Mouse (Mus musculus) myocyte (in vitro differentiated cells): Measurements from ENCODE around the gene Rpgrip1l. TPM values are rescaled to one million over a fixed set of nuclear protein-coding genes. Genes with fewer than 3 reads are reported as not detected.

Experiments used
- H3K27me3 ChIP-seq: one replicate; pipeline ENCODE4 v1.6.1; 2011; ENCODE audit not compliant: control insufficient read depth, insufficient read depth, insufficient read length
- H3K36me3 ChIP-seq: one replicate; pipeline ENCODE4 v1.6.1; 2011; ENCODE audit not compliant: control insufficient read depth, insufficient read depth
- H3K4me2 ChIP-seq: one replicate; pipeline ENCODE4 v1.6.1; 2011; ENCODE audit warnings: low read depth, control low read depth
- H3K4me3 ChIP-seq: one replicate; pipeline ENCODE4 v1.5.1; 2011; ENCODE audit warnings: mild to moderate bottlenecking, control low read depth, moderate library complexity
- H3K79me2 ChIP-seq: one replicate; pipeline ENCODE4 v1.6.1; 2011; ENCODE audit not compliant: control insufficient read depth, insufficient read depth
- H3ac ChIP-seq: one replicate; pipeline ENCODE4 v1.6.1; 2011; ENCODE audit not compliant: control insufficient read depth, insufficient read length
- CEBPB ChIP-seq: IDR thresholded peaks from 2 replicates; pipeline ENCODE4 v1.6.1; 2011; ENCODE audit warnings: mild to moderate bottlenecking, moderate library complexity; ENCODE audit not compliant: poor library complexity, insufficient read depth, severe bottlenecking
- E2F4 ChIP-seq: IDR thresholded peaks from one replicate; pipeline ENCODE4 v1.6.1; 2011; ENCODE audit warnings: mild to moderate bottlenecking, control low read depth, moderate library complexity; ENCODE audit not compliant: insufficient read depth
- MAX ChIP-seq: IDR thresholded peaks from one replicate; pipeline ENCODE4 v1.6.1; 2011; ENCODE audit warnings: low read depth, mild to moderate bottlenecking, control low read depth
- MYOD1 ChIP-seq, 3 experiments: IDR thresholded peaks; one replicate each; pipeline ENCODE4 v1.6.1; 2011; ENCODE audit warnings: control low read depth in 2 of 3, low read depth in 2 of 3, mild to moderate bottlenecking in 2 of 3, moderate library complexity in 1 of 3; ENCODE audit not compliant: insufficient read length in 2 of 3, control insufficient read depth in 1 of 3
- MYOG ChIP-seq, 3 experiments: IDR thresholded peaks; one replicate each; pipeline ENCODE4 v1.6.1; 2011; ENCODE audit warnings: control low read depth in 2 of 3, low read depth in 2 of 3, mild to moderate bottlenecking in 2 of 3; ENCODE audit not compliant: insufficient read length in 2 of 3, control insufficient read depth in 1 of 3, insufficient read depth in 1 of 3
- POLR2A ChIP-seq: IDR thresholded peaks from one replicate; pipeline ENCODE4 v1.6.1; 2011; ENCODE audit warnings: low read depth, mild to moderate bottlenecking, control low read depth, moderate library complexity; ENCODE audit not compliant: insufficient read length
- POLR2AphosphoS2 ChIP-seq: IDR thresholded peaks from one replicate; pipeline ENCODE4 v1.6.1; 2011; ENCODE audit warnings: low read depth, control low read depth; ENCODE audit not compliant: insufficient read length
- REST ChIP-seq: IDR thresholded peaks from one replicate; pipeline ENCODE4 v1.6.1; 2011; ENCODE audit warnings: mild to moderate bottlenecking, control low read depth, moderate library complexity; ENCODE audit not compliant: insufficient read depth, insufficient read length
- SRF ChIP-seq: IDR thresholded peaks from one replicate; pipeline ENCODE4 v1.6.1; 2011; ENCODE audit warnings: low read depth; ENCODE audit not compliant: control insufficient read depth, insufficient read length
- TCF12 ChIP-seq: IDR thresholded peaks from one replicate; pipeline ENCODE4 v1.6.1; 2011; ENCODE audit warnings: mild to moderate bottlenecking, control low read depth; ENCODE audit not compliant: poor library complexity, insufficient read depth, severe bottlenecking
- TCF3 ChIP-seq: IDR thresholded peaks from one replicate; pipeline ENCODE4 v1.6.1; 2011; ENCODE audit warnings: low read depth, control low read depth; ENCODE audit not compliant: insufficient read length
- USF1 ChIP-seq: IDR thresholded peaks from one replicate; pipeline ENCODE4 v1.6.1; 2011; ENCODE audit warnings: low read depth, mild to moderate bottlenecking, control low read depth, moderate library complexity
- polyA plus RNA-seq: library from polyadenylated mRNA; unstranded; fragments of >200 nt; fragmentation: generic; extraction: Trizol; gene quantifications from one replicate; pipeline ENCODE4 v1.2.1, GENCODE M21; 2012; ENCODE audit warnings: missing spikeins

Rpgrip1l gene
- polyA plus RNA-seq, 1 experiment: 2.1 TPM

GRCm38 (mm10) chr8:91176176-91176575 is 136.9 kb downstream of the Rpgrip1l start:
- Histone ChIP-seq H3K4me2 (no peak overlapping the region), H3K79me2 (no peaks in the 10 kb centered on the region), H3K36me3 (no peaks in the 10 kb centered on the region), H3K4me3 (no peak overlapping the region), H3ac (no peak overlapping the region), H3K27me3 (no peaks in the 10 kb centered on the region)
- no peak for TF ChIP-seq CEBPB
- TF ChIP-seq E2F4: no peak
- TF ChIP-seq SRF: no peak

GRCm38 (mm10) chr8:91171605-91172004 is 141.5 kb downstream of the Rpgrip1l start:
- no peak overlapping the region for H3ac ChIP-seq
- no peak for TF ChIP-seq SRF
- TF ChIP-seq USF1: no peak
- no peak for TF ChIP-seq REST
- no peak for TF ChIP-seq POLR2AphosphoS2
- no peak for TF ChIP-seq POLR2A
- TF ChIP-seq MYOG (IDR thresholded peaks at IDR 0.05; ENCODE audit: control insufficient read depth in 1 of 3, insufficient read depth in 1 of 3, insufficient read length in 2 of 3, low read depth in 2 of 3): no peak
- no peak for TF ChIP-seq MYOD1 (IDR thresholded peaks at IDR 0.05; ENCODE audit: control insufficient read depth in 1 of 3, insufficient read length in 2 of 3, low read depth in 2 of 3)
- TF ChIP-seq CEBPB: no peak
- TF ChIP-seq TCF3: no peak
- TF ChIP-seq TCF12: no peak
- no peak for TF ChIP-seq MAX
- no peak for TF ChIP-seq E2F4
- H3K36me3 ChIP-seq: no peaks in the 10 kb centered on the region
- no peak overlapping the region for H3K4me2 ChIP-seq
- H3K27me3 ChIP-seq: no peaks in the 10 kb centered on the region
- no peaks in the 10 kb centered on the region for H3K79me2 ChIP-seq
- H3K4me3 ChIP-seq: no peak overlapping the region

- TF ChIP-seq MYOD1 (IDR thresholded peaks at IDR 0.05; ENCODE audit: control insufficient read depth in 1 of 3, insufficient read length in 2 of 3, low read depth in 2 of 3) (no peak), TCF12 (no peak), CEBPB (no peak), REST (no peak), MYOG (IDR thresholded peaks at IDR 0.05; ENCODE audit: control insufficient read depth in 1 of 3, insufficient read depth in 1 of 3, insufficient read length in 2 of 3, low read depth in 2 of 3) (no peak)
- Histone ChIP-seq H3K79me2 (no peaks in the 10 kb centered on the region), H3ac (no peak overlapping the region), H3K4me3 (no peak overlapping the region), H3K4me2 (no peak overlapping the region), H3K27me3 (no peaks in the 10 kb centered on the region), H3K36me3 (no peaks in the 10 kb centered on the region)
These were observed 142.1 kb downstream of the Rpgrip1l start for GRCm38 (mm10) chr8:91170914-91171313.

GRCm38 (mm10) chr8:91170152-91170551 is 142.9 kb downstream of the Rpgrip1l start:
- TF ChIP-seq REST: no peak
- TF ChIP-seq TCF12: no peak
- no peak for TF ChIP-seq POLR2AphosphoS2
- TF ChIP-seq TCF3: no peak
- TF ChIP-seq CEBPB: no peak
- TF ChIP-seq POLR2A: no peak
- TF ChIP-seq MYOD1 (IDR thresholded peaks at IDR 0.05; ENCODE audit: control insufficient read depth in 1 of 3, insufficient read length in 2 of 3, low read depth in 2 of 3): no peak
- TF ChIP-seq USF1: no peak
- no peak for TF ChIP-seq MYOG (IDR thresholded peaks at IDR 0.05; ENCODE audit: control insufficient read depth in 1 of 3, insufficient read depth in 1 of 3, insufficient read length in 2 of 3, low read depth in 2 of 3)
- no peak for TF ChIP-seq SRF
- no peak for TF ChIP-seq MAX
- TF ChIP-seq E2F4: no peak
- H3ac ChIP-seq: no peak overlapping the region
- no peaks in the 10 kb centered on the region for H3K79me2 ChIP-seq
- no peaks in the 10 kb centered on the region for H3K27me3 ChIP-seq
- H3K4me2 ChIP-seq: no peak overlapping the region
- no peaks in the 10 kb centered on the region for H3K36me3 ChIP-seq
- H3K4me3 ChIP-seq: no peak overlapping the region

Other genes with a start within 250 kb of the Rpgrip1l start
- gene Rbl2, start 243.2 kb downstream of the Rpgrip1l start, polyA plus RNA-seq: 7.6 TPM
- gene Aktip, start 113.3 kb downstream of the Rpgrip1l start, polyA plus RNA-seq: 25.5 TPM
- gene Fto, start 263 bp upstream of the Rpgrip1l start, polyA plus RNA-seq: 74.1 TPM